ENCODE assay signal across 27 mouse cellular contexts in genomic region chr13:92588704-92589103, GRCm38 (mm10). TPM values are rescaled to one million over a fixed set of nuclear protein-coding genes. Genes with fewer than 3 reads are reported as not detected.
DNase-seq lines count a peak whose midpoint lies in the region; ATAC-seq and TF ChIP-seq lines count a peak whose summit lies in the region.
"Had no signal": no experiment of that assay in that cellular context is flagged by ENCODE, and none has a peak within 500 bp of the region (broad histone marks: within the 10 kb centered on the region; RNA-seq: fewer than 3 reads in every experiment).

No protein-coding gene starts in this region.

- H3K4me3 ChIP-seq in kidney, postnatal 0 days (replicated peaks; ENCODE audit: low read depth, low read length) = no peak overlapping the region
- no peak overlapping the region for H3K4me3 ChIP-seq in neural tube, embryonic 14.5 days (ENCODE audit: low read depth, low read length)
- H3K4me3 ChIP-seq in intestine, embryonic 16.5 days (ENCODE audit: low read length) = no peak overlapping the region
- H3K4me3 ChIP-seq in limb, embryonic 10.5 days = no peak overlapping the region
- H3K4me3 ChIP-seq: hindbrain, embryonic 12.5 days; megakaryocyte, embryonic 14.5 days; myocyte; neural tube, embryonic 15.5 days had no signal

- H3K4me2 ChIP-seq in kidney, postnatal 0 days (ENCODE audit: low read length) = no peak overlapping the region
- H3K4me2 ChIP-seq in neural tube, embryonic 14.5 days (ENCODE audit: low read depth, low read length) = no peak overlapping the region
- no peak overlapping the region for H3K4me2 ChIP-seq in intestine, embryonic 16.5 days (ENCODE audit: low read depth, low read length)
- H3K4me2 ChIP-seq: hindbrain, embryonic 12.5 days; neural tube, embryonic 15.5 days had no signal

- H3K36me3 ChIP-seq in kidney, postnatal 0 days (ENCODE audit: insufficient read depth, low read length) = no peaks in the 10 kb centered on the region
- H3K36me3 ChIP-seq in neural tube, embryonic 14.5 days (ENCODE audit: control insufficient read depth, insufficient read depth, low read length) = no peaks in the 10 kb centered on the region
- no peaks in the 10 kb centered on the region for H3K36me3 ChIP-seq in intestine, embryonic 16.5 days (ENCODE audit: control insufficient read depth, insufficient read depth, low read length)
- H3K36me3 ChIP-seq in limb, embryonic 10.5 days = no peaks in the 10 kb centered on the region
- H3K36me3 ChIP-seq: hindbrain, embryonic 12.5 days; neural tube, embryonic 15.5 days had no signal

- no peak overlapping the region for H3K27ac ChIP-seq in kidney, postnatal 0 days
- no peak overlapping the region for H3K27ac ChIP-seq in neural tube, embryonic 14.5 days (ENCODE audit: low read depth, low read length)
- H3K27ac ChIP-seq in intestine, embryonic 16.5 days (ENCODE audit: low read length) = no peak overlapping the region
- no peak overlapping the region for H3K27ac ChIP-seq in limb, embryonic 10.5 days
- H3K27ac ChIP-seq: hindbrain, embryonic 12.5 days; neural tube, embryonic 15.5 days; stomach, postnatal 0 days had no signal

- H3K27me3 ChIP-seq in kidney, postnatal 0 days (ENCODE audit: insufficient read depth, low read length) = no peaks in the 10 kb centered on the region
- H3K27me3 ChIP-seq in neural tube, embryonic 14.5 days (ENCODE audit: control insufficient read depth, insufficient read depth, low read length) = no peaks in the 10 kb centered on the region
- H3K27me3 ChIP-seq in intestine, embryonic 16.5 days (replicated peaks; ENCODE audit: control insufficient read depth, insufficient read depth, low read length) = no peaks in the 10 kb centered on the region
- no peaks in the 10 kb centered on the region for H3K27me3 ChIP-seq in limb, embryonic 10.5 days (ENCODE audit: low read depth, poor library complexity, severe bottlenecking)
- H3K27me3 ChIP-seq: hindbrain, embryonic 12.5 days; megakaryocyte, embryonic 14.5 days; neural tube, embryonic 15.5 days had no signal

- WGBS in kidney, postnatal 0 days = 20% methylated on average over 3 of the region's 3 CpGs
- 49% methylated on average over 3 of the region's 3 CpGs for WGBS in neural tube, embryonic 14.5 days
- WGBS in intestine, embryonic 16.5 days = 29% methylated on average over 3 of the region's 3 CpGs
- 57% methylated on average over 3 of the region's 3 CpGs for WGBS in limb, embryonic 10.5 days

- ATAC-seq in kidney, postnatal 0 days (replicated peaks; ENCODE audit: low FRiP score, low read depth) = no peak
- peak; percentile 22; the same call in 1 of the 2 replicates for ATAC-seq in neural tube, embryonic 14.5 days (ENCODE audit: low read depth)
- ATAC-seq in intestine, embryonic 16.5 days = peak; percentile 38
- ATAC-seq: forebrain, postnatal 0 days; midbrain, embryonic 16.5 days had no signal

- no peak overlapping the region for H3K9ac ChIP-seq in kidney, postnatal 0 days (ENCODE audit: low read depth, low read length)
- H3K9ac ChIP-seq in neural tube, embryonic 14.5 days (replicated peaks; ENCODE audit: low read depth, low read length) = no peak overlapping the region
- no peak overlapping the region for H3K9ac ChIP-seq in intestine, embryonic 16.5 days (ENCODE audit: low read depth, low read length)
- H3K9ac ChIP-seq: forebrain, postnatal 0 days; hindbrain, embryonic 12.5 days; neural tube, embryonic 15.5 days had no signal

- H3K4me1 ChIP-seq in kidney, postnatal 0 days (replicated peaks; ENCODE audit: insufficient read depth, low read length) = peaks cover 13% of the 10 kb centered on the region
- H3K4me1 ChIP-seq in neural tube, embryonic 14.5 days (ENCODE audit: control insufficient read depth, insufficient read depth, low read length) = peaks cover 11% of the 10 kb centered on the region
- peaks cover 26% of the 10 kb centered on the region for H3K4me1 ChIP-seq in intestine, embryonic 16.5 days (ENCODE audit: control insufficient read depth, insufficient read depth, low read length)
- peaks cover 10% of the 10 kb centered on the region for H3K4me1 ChIP-seq in limb, embryonic 10.5 days

- no peaks in the 10 kb centered on the region for H3K9me3 ChIP-seq in kidney, postnatal 0 days (replicated peaks; ENCODE audit: low read length)
- no peaks in the 10 kb centered on the region for H3K9me3 ChIP-seq in neural tube, embryonic 14.5 days (ENCODE audit: control insufficient read depth, low read length)
- H3K9me3 ChIP-seq in intestine, embryonic 16.5 days (ENCODE audit: control insufficient read depth, low read length) = no peaks in the 10 kb centered on the region
- no peaks in the 10 kb centered on the region for H3K9me3 ChIP-seq in limb, embryonic 10.5 days (replicated peaks)
- H3K9me3 ChIP-seq: hindbrain, embryonic 12.5 days; megakaryocyte, embryonic 14.5 days; neural tube, embryonic 15.5 days had no signal

- DNase-seq in kidney, postnatal 0 days (ENCODE audit: low spot score) = peak; percentile 54
- DNase-seq in kidney, adult 9 months = no peak
- DNase-seq in neural tube, embryonic 10.5 days (ENCODE audit: extremely low spot score, low spot score) = no peak
- no peak for DNase-seq in limb, embryonic 10.5 days (ENCODE audit: low spot score)
- no peak for DNase-seq in gastrocnemius, postnatal 4 days (ENCODE audit: low spot score in 2 of 2)
- DNase-seq: adrenal gland, adult 8-10 months; forebrain, postnatal 0 days; gastrocnemius, postnatal 36 days had no signal

- no peak for TF ChIP-seq CTCF in kidney, postnatal 0 days (IDR thresholded peaks at IDR 0.05; ENCODE audit: low read depth)

RNA-seq across cellular contexts. Expression of gene Spz1, which starts 12.7 kb away (rescaled TPM):
- polyA plus RNA-seq in kidney, postnatal 0 days (2015; fragmentation: Nextera tagmentation; extraction: Ambion mirVana) = not detected in 2 replicates
- polyA plus RNA-seq in neural tube, embryonic 14.5 days (2014; fragmentation: Nextera tagmentation; extraction: Ambion mirVana) = not detected in 2 replicates
- not detected in 2 replicates for polyA plus RNA-seq in intestine, embryonic 16.5 days (2015; fragmentation: Nextera tagmentation; extraction: Ambion mirVana)
- not detected in 2 replicates for polyA plus RNA-seq in limb, embryonic 10.5 days (2016; fragmentation: Nextera tagmentation; extraction: Ambion mirVana)
- total RNA-seq in gastrocnemius, postnatal 4 days (2021) = not detected
- total RNA-seq: adrenal gland, adult 8-10 months; forebrain, postnatal 0 days; gastrocnemius, adult 18-20 months; gastrocnemius, postnatal 36 days; heart, adult 8-10 months; heart, postnatal 25 days; layer of hippocampus, postnatal 14 days; left cerebral cortex, adult 8-10 months had no signal
- polyA plus RNA-seq: embryonic facial prominence, embryonic 11.5 days; forebrain, embryonic 11.5 days; forebrain, postnatal 0 days; heart, embryonic 14.5 days; hindbrain, embryonic 12.5 days; limb, embryonic 11.5 days; liver, embryonic 16.5 days; midbrain, embryonic 16.5 days; myocyte; neural tube, embryonic 15.5 days; stomach, postnatal 0 days; urinary bladder, adult 2 months had no signal

RNA-seq across cellular contexts. Expression of gene Serinc5, which starts 22.2 kb away (rescaled TPM):
- 14.3 and 14.8 TPM in 2 replicates for polyA plus RNA-seq in kidney, postnatal 0 days (2015; fragmentation: Nextera tagmentation; extraction: Ambion mirVana)
- 16.7 and 27.0 TPM in 2 replicates for polyA plus RNA-seq in neural tube, embryonic 14.5 days (2014; fragmentation: Nextera tagmentation; extraction: Ambion mirVana)
- 18.0 and 18.9 TPM in 2 replicates for polyA plus RNA-seq in intestine, embryonic 16.5 days (2015; fragmentation: Nextera tagmentation; extraction: Ambion mirVana)
- 9.1 and 10.1 TPM in 2 replicates for polyA plus RNA-seq in limb, embryonic 10.5 days (2016; fragmentation: Nextera tagmentation; extraction: Ambion mirVana)
- 10 to 100 TPM; 35.8 to 37.7 TPM for total RNA-seq in gastrocnemius, postnatal 4 days (2021)

RNA-seq across cellular contexts. Expression of gene Zfyve16, which starts 58.0 kb away (rescaled TPM):
- polyA plus RNA-seq in kidney, postnatal 0 days (2015; fragmentation: Nextera tagmentation; extraction: Ambion mirVana) = 9.2 and 10.1 TPM in 2 replicates
- 13.7 and 16.8 TPM in 2 replicates for polyA plus RNA-seq in neural tube, embryonic 14.5 days (2014; fragmentation: Nextera tagmentation; extraction: Ambion mirVana)
- polyA plus RNA-seq in intestine, embryonic 16.5 days (2015; fragmentation: Nextera tagmentation; extraction: Ambion mirVana) = 5.5 and 6.3 TPM in 2 replicates
- 9.8 and 12.5 TPM in 2 replicates for polyA plus RNA-seq in limb, embryonic 10.5 days (2016; fragmentation: Nextera tagmentation; extraction: Ambion mirVana)
- 10 to 100 TPM; 21.2 to 23.7 TPM for total RNA-seq in gastrocnemius, postnatal 4 days (2021)
